Mouse (Mus musculus) left cerebral cortex, adult 9 months (tissue): Measurements from ENCODE around the gene Coa7.
A peak's percentile ranks its signal among the peaks of the same experiment; 100 is the strongest.
"Not testable (repeated sequence)": the region's sequence is repeated elsewhere in the genome, so short reads cannot be mapped to it uniquely, and the experiment has no call there.

Experiments
- DNase-seq, 2 experiments: peaks; one replicate each; pipeline ENCODE4 v3.0.0; 2022; ENCODE audit warnings: low spot score in 2 of 2

The Coa7 gene

GRCm38 (mm10) chr4:108344631-108345083 is 16.7 kb downstream of the Coa7 start:
- no peak for DNase-seq

- DNase-seq = no peak
Observed at GRCm38 (mm10) chr4:108345826-108346225, 17.9 kb downstream of the Coa7 start.

- DNase-seq = no peak
Observed at GRCm38 (mm10) chr4:108347111-108347510, 19.2 kb downstream of the Coa7 start.

GRCm38 (mm10) chr4:108348256-108348875 is 20.4 kb downstream of the Coa7 start:
- no peak for DNase-seq

- no peak for DNase-seq
Observed at GRCm38 (mm10) chr4:108349064-108349463, 21.1 kb downstream of the Coa7 start.

- no peak for DNase-seq
Observed at GRCm38 (mm10) chr4:108349836-108350547, 22.1 kb downstream of the Coa7 start.

GRCm38 (mm10) chr4:108350819-108351218 is 22.9 kb downstream of the Coa7 start:
- DNase-seq = no peak

GRCm38 (mm10) chr4:108353591-108353990 is 25.7 kb downstream of the Coa7 start:
- DNase-seq = not testable (repeated sequence)

GRCm38 (mm10) chr4:108357458-108357857 is 29.5 kb downstream of the Coa7 start:
- DNase-seq = no peak

- no peak for DNase-seq
Observed at GRCm38 (mm10) chr4:108358498-108358897, 30.6 kb downstream of the Coa7 start.

- peak in 1 of 2 experiments; percentile 53 for DNase-seq
Observed at GRCm38 (mm10) chr4:108360136-108361055, 32.5 kb downstream of the Coa7 start.

- DNase-seq = no peak
Observed at GRCm38 (mm10) chr4:108362321-108363261, 34.7 kb downstream of the Coa7 start.

GRCm38 (mm10) chr4:108363355-108364110 is 35.6 kb downstream of the Coa7 start:
- no peak for DNase-seq

- DNase-seq = no peak
Observed at GRCm38 (mm10) chr4:108364111-108364476, 36.2 kb downstream of the Coa7 start.

GRCm38 (mm10) chr4:108369254-108369653 is 41.3 kb downstream of the Coa7 start:
- no peak for DNase-seq

- no peak for DNase-seq
Observed at GRCm38 (mm10) chr4:108370409-108370808, 42.5 kb downstream of the Coa7 start.

GRCm38 (mm10) chr4:108371421-108371820 is 43.5 kb downstream of the Coa7 start:
- DNase-seq = no peak

- DNase-seq = no peak
Observed at GRCm38 (mm10) chr4:108372166-108372565, 44.2 kb downstream of the Coa7 start.

- no peak for DNase-seq
Observed at GRCm38 (mm10) chr4:108379476-108379875, 51.5 kb downstream of the Coa7 start.

GRCm38 (mm10) chr4:108380146-108380545 is 52.2 kb downstream of the Coa7 start:
- DNase-seq = no peak
